Mouse (Mus musculus) stomach, embryonic 16.5 days (tissue): ENCODE measurements around the gene Capn5. TPM values are rescaled to one million over a fixed set of nuclear protein-coding genes. Genes with fewer than 3 reads are reported as not detected.
A peak's percentile ranks its signal among the peaks of the same experiment; 100 is the strongest.

Experiments
- ATAC-seq: fragments of 200-750 bp; cut with Nextera tagmentation; 2 replicates; pipeline ENCODE4 v1.8.0; 2017; ENCODE audit warnings: moderate number of reproducible peaks, moderate TSS enrichment; ENCODE audit not compliant: insufficient read depth, low FRiP score
- H3K27ac ChIP-seq: fragments of 300-500 bp; sonication (generic); 2 replicates; pipeline ENCODE4 v1.5.1; 2014; ENCODE audit warnings: low read length
- H3K27me3 ChIP-seq: fragments of 300-500 bp; sonication (generic); 2 replicates; pipeline ENCODE4 v1.6.1; 2014; ENCODE audit warnings: low read length, control low read depth, mixed read lengths; ENCODE audit not compliant: control insufficient read depth, insufficient read depth
- H3K36me3 ChIP-seq: fragments of 300-500 bp; sonication (generic); 2 replicates; pipeline ENCODE4 v1.6.1; 2014; ENCODE audit warnings: low read length; ENCODE audit not compliant: control insufficient read depth, insufficient read depth
- H3K4me1 ChIP-seq: fragments of 300-500 bp; sonication (generic); 2 replicates; pipeline ENCODE4 v1.6.1; 2014; ENCODE audit warnings: low read length, control low read depth, mixed read lengths; ENCODE audit not compliant: control insufficient read depth, insufficient read depth
- H3K4me2 ChIP-seq: fragments of 300-500 bp; sonication (generic); 2 replicates; pipeline ENCODE4 v1.6.1; 2014; ENCODE audit warnings: low read depth, low read length, mixed read lengths
- H3K4me3 ChIP-seq: fragments of 300-500 bp; sonication (generic); replicated peaks from 2 replicates; pipeline ENCODE4 v1.5.1; 2014; ENCODE audit warnings: mild to moderate bottlenecking, low read length
- H3K9ac ChIP-seq: fragments of 300-500 bp; sonication (generic); 2 replicates; pipeline ENCODE4 v1.6.1; 2014; ENCODE audit warnings: low read length
- H3K9me3 ChIP-seq: fragments of 300-500 bp; sonication (generic); replicated peaks from 2 replicates; pipeline ENCODE4 v1.6.1; 2016; ENCODE audit warnings: low read length, control low read depth; ENCODE audit not compliant: control insufficient read depth
- WGBS: fragments of 180-500 bp; shearing (Covaris S2); extraction: QIAGEN DNeasy Blood & Tissue Kit; methylation state at CpG from one replicate; pipeline ENCODE4 v1.1.7; 2014; 5-methylcytosine and 5-hydroxymethylcytosine counted together
- polyA plus RNA-seq: library from polyadenylated mRNA; unstranded; fragments of >200 nt; fragmentation: Nextera tagmentation; extraction: Ambion mirVana; gene quantifications from 2 replicates; pipeline ENCODE4 v1.2.1, GENCODE M21; 2015

Gene Capn5
- polyA plus RNA-seq, 1 experiment from 2014 or later = 24.5 TPM

DNA sequence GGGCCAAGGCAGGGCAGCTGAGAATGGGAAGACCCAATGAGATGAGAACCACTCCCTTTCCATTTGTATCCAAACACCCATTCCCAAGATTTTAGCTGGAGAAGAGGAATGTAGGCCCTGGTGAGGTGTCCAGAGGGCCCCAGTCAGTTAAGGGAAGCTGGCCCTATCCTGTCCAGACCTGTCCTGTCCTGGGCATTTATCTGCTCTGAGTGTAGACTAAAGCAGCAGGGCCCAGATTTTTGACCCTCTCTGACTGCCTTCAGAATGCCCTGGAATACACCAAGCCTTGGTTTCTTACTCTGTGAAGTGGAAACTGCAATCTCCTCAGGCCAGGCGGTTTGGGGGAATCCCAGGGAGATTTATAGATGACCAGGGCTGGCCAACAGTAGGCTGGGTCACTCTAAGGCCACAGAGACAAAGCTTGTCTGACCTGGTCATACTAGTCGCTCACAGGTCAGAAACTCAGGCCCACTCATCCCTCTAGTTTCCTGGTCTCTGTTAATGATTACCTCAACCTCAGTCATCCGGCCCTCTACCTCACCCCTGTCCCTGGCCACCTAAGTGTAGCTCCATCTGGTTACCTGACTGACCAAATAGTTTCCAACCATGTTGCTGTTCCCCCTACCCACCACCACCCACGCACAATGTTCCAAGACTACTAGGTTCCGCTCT, 622 bp upstream of the Capn5 start:
- WGBS = 68% methylated on average over 5 of the region's 5 CpGs
- ATAC-seq = peak; percentile 38; the same call in 1 of the 2 replicates
- peak overlapping the region; percentile 87 for H3K4me2 ChIP-seq
- peak overlapping the region; percentile 92 for H3K27ac ChIP-seq
- peak overlapping the region; percentile 76 for H3K4me3 ChIP-seq
- peaks cover 17% of the 10 kb centered on the region for H3K4me1 ChIP-seq
- no peaks in the 10 kb centered on the region for H3K36me3 ChIP-seq
- H3K9ac ChIP-seq = peak overlapping the region; percentile 83
- no peaks in the 10 kb centered on the region for H3K9me3 ChIP-seq
- H3K27me3 ChIP-seq = no peaks in the 10 kb centered on the region

DNA sequence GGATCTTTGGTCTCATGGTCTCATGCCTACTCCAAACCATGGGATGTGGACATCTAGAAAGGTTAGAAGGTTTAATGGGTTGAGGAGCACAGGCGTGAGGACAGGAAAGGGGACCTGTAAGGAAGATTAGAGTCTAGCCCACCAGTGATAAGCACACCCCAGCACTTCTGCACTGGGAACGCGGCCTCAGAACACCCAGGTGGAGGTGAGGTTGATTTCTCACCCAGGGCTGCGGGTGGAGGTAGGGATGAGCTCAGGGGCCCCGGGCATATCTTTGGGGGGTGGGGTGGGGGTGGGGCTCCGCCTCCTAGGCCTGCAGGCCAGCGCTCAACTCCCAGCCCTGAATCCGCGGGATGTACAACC, 527 bp downstream of the Capn5 start:
- Histone ChIP-seq H3K4me2 (peak overlapping the region; percentile 87), H3K36me3 (no peaks in the 10 kb centered on the region), H3K9me3 (no peaks in the 10 kb centered on the region), H3K27me3 (no peaks in the 10 kb centered on the region), H3K4me3 (peak overlapping the region; percentile 76), H3K4me1 (peaks cover 21% of the 10 kb centered on the region), H3K27ac (peak overlapping the region; percentile 92), H3K9ac (peak overlapping the region; percentile 83)
- 2% methylated on average over 9 of the region's 9 CpGs for WGBS
- ATAC-seq = no peak

DNA sequence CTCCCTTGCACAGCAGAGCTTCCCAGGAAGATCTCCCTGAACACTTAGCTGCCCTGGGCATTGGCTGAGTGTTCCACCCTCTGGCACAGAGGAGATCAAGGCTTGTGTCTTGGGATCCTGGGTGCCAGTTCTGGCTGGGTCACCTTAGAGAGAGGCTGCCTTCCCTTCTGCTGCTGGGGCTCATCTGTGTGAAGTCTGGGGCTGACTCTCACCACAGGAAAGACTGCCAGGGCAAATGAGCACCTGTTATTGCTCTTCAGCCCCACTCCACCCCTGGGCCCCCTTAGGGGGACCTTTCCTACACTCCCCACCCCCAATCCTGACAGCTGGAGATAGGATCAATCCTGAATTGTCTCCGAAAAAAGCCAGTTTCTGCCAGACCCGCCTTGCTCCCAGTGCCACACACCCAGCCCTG, 996 bp downstream of the Capn5 start:
- H3K4me1 ChIP-seq = peaks cover 22% of the 10 kb centered on the region
- H3K4me2 ChIP-seq = peak overlapping the region; percentile 87
- ATAC-seq = no peak
- no peaks in the 10 kb centered on the region for H3K36me3 ChIP-seq
- H3K27me3 ChIP-seq = no peaks in the 10 kb centered on the region
- H3K4me3 ChIP-seq = peak overlapping the region; percentile 76
- H3K27ac ChIP-seq = peak overlapping the region; percentile 92
- H3K9me3 ChIP-seq = no peaks in the 10 kb centered on the region
- WGBS = 45% methylated on average over 2 of the region's 2 CpGs
- peak overlapping the region; percentile 83 for H3K9ac ChIP-seq

- no peak for ATAC-seq
- Histone ChIP-seq H3K27me3 (no peaks in the 10 kb centered on the region), H3K4me3 (peak overlapping the region; percentile 76), H3K27ac (peak overlapping the region; percentile 92), H3K9ac (peak overlapping the region; percentile 83), H3K9me3 (no peaks in the 10 kb centered on the region), H3K4me1 (peaks cover 27% of the 10 kb centered on the region), H3K36me3 (no peaks in the 10 kb centered on the region), H3K4me2 (peak overlapping the region; percentile 87)
- 61% methylated on average over 8 of the region's 8 CpGs for WGBS
Measured at GRCm38 (mm10) chr7:98176322-98177070, 1.6 kb downstream of the Capn5 start.

DNA sequence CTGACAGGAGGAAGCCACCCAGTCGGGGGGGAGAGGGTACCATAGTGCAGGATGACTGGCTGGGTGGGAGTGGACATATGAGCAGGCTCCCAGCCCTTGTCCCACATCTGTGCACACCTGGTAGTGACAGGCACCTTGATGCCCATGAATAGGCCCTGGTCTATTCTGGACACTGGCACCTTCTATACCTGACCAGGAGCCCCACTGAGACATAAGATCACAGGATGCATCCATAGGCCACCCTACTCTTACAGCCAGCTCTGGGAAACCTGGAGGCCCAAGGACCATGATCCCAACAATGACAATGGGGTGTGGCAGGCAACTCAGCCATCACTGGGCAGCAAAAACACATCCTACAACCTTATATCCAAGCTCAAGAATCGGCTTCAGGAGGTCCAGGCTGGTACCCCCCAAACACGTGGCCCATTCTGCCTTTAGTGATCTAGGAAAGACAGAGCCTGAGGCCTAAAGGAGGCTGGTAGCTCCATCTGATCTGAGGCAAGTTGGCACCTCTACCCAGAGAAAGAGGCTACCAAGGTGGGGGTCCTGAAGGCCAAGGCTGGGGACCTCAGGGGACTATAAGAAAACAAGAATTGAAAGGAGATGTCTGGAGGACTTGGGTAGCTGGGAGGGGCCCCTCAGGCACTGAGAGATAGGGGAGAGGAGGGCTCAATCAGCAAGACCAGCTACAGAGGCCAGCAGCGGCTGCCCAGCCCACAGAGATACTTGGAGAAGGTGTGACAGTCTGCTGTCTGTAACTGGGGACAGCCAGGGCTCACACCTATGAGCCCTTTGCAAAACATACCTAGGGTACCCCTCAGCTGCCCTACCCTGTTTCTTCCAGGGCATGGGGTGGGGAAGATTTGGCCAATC, 3.0 kb downstream of the Capn5 start:
- Histone ChIP-seq H3K9me3 (no peaks in the 10 kb centered on the region), H3K4me2 (no peak overlapping the region), H3K9ac (no peak overlapping the region), H3K27ac (no peak overlapping the region), H3K36me3 (no peaks in the 10 kb centered on the region), H3K27me3 (no peaks in the 10 kb centered on the region), H3K4me3 (no peak overlapping the region), H3K4me1 (peaks cover 39% of the 10 kb centered on the region)
- ATAC-seq = no peak
- WGBS = 78% methylated on average over 4 of the region's 4 CpGs

GRCm38 (mm10) chr7:98173408-98173807, 4.7 kb downstream of the Capn5 start:
- Histone ChIP-seq H3K4me2 (no peak overlapping the region), H3K9me3 (no peaks in the 10 kb centered on the region), H3K27ac (peak overlapping the region; percentile 90; the same call in 1 of the 2 replicates), H3K27me3 (no peaks in the 10 kb centered on the region), H3K4me1 (peaks cover 36% of the 10 kb centered on the region), H3K9ac (no peak overlapping the region), H3K4me3 (no peak overlapping the region), H3K36me3 (no peaks in the 10 kb centered on the region)
- WGBS = 63% methylated on average over 4 of the region's 4 CpGs
- ATAC-seq = no peak

- Histone ChIP-seq H3K27ac (peak overlapping the region; percentile 90), H3K4me3 (no peak overlapping the region), H3K27me3 (no peaks in the 10 kb centered on the region), H3K36me3 (no peaks in the 10 kb centered on the region), H3K9ac (peak overlapping the region; percentile 58), H3K4me2 (no peak overlapping the region), H3K9me3 (no peaks in the 10 kb centered on the region), H3K4me1 (peaks cover 36% of the 10 kb centered on the region)
- 73% methylated on average over 8 of the region's 8 CpGs for WGBS
- ATAC-seq = no peak
Measured at GRCm38 (mm10) chr7:98172661-98173060, 5.4 kb downstream of the Capn5 start.

- H3K27me3 ChIP-seq = no peaks in the 10 kb centered on the region
- 0 out of 2 replicates have a peak overlapping the region, but pooled peaks have one; percentile 7 for H3K4me2 ChIP-seq
- H3K4me1 ChIP-seq = peaks cover 26% of the 10 kb centered on the region
- no peaks in the 10 kb centered on the region for H3K9me3 ChIP-seq
- H3K36me3 ChIP-seq = no peaks in the 10 kb centered on the region
- H3K9ac ChIP-seq = peak overlapping the region; percentile 36; the same call in 1 of the 2 replicates
- 60% methylated on average over 6 of the region's 6 CpGs for WGBS
- peak overlapping the region; percentile 90 for H3K27ac ChIP-seq
- ATAC-seq = peak; percentile 79
- no peak overlapping the region for H3K4me3 ChIP-seq
Measured at GRCm38 (mm10) chr7:98171141-98172073, 6.7 kb downstream of the Capn5 start.
